Mouse (Mus musculus) erythroblast, embryonic 14.5 days (primary cell): ENCODE results near the gene Slc35b4. TPM values are rescaled to one million over a fixed set of nuclear protein-coding genes. Genes with fewer than 3 reads are reported as not detected.

Experiments
- H3K27me3 ChIP-seq: 2 replicates; pipeline ENCODE4 v1.6.1; 2012; ENCODE audit warnings: inconsistent platforms; ENCODE audit not compliant: control insufficient read depth
- H3K36me3 ChIP-seq: 2 replicates; pipeline ENCODE4 v1.6.1; 2012; ENCODE audit warnings: mild to moderate bottlenecking, inconsistent platforms; ENCODE audit not compliant: control insufficient read depth
- H3K4me1 ChIP-seq: 2 replicates; pipeline ENCODE4 v1.6.1; 2012; ENCODE audit warnings: inconsistent platforms; ENCODE audit not compliant: control insufficient read depth
- H3K4me3 ChIP-seq: replicated peaks from 2 replicates; pipeline ENCODE3; 2012; ENCODE audit warnings: moderate library complexity, mild to moderate bottlenecking, inconsistent platforms
- H3K9me3 ChIP-seq: 2 replicates; pipeline ENCODE4 v1.6.1; 2012; ENCODE audit warnings: low read length, inconsistent platforms, mixed read lengths; ENCODE audit not compliant: control insufficient read depth
- GATA1 ChIP-seq: IDR thresholded peaks from 2 replicates; pipeline ENCODE4 v1.6.1; 2012; ENCODE audit warnings: low read length, inconsistent platforms, mixed read lengths
- TAL1 ChIP-seq: IDR thresholded peaks from 3 replicates; pipeline ENCODE4 v1.6.1; 2012; ENCODE audit warnings: low read length, inconsistent platforms, mixed read lengths
- polyA plus RNA-seq: library from polyadenylated mRNA; stranded (reverse); fragments of >175 nt; gene quantifications from 2 replicates; pipeline ENCODE4 v1.2.3, GENCODE M21; 2012

The Slc35b4 gene
- polyA plus RNA-seq, 1 experiment = 0.08 TPM

DNA sequence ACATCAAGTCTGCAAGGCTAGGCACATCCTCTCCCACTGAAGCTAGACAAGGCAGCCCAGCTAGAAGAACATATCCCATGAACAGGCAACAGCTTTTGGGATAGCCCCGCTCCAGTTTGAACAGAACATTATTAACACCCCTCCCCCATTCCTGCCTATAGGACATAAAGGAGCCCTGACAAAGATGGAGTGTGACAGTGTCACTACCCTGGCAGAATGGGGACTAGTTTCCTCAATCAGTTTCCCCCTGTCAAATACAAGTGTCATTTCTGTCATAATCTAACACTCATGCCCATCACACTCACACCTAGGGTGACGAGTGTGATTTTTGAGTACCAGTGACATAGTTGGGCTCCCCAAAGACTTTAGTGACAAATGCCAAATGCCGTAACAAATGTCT, 28.9 kb downstream of the Slc35b4 start:
- no peaks in the 10 kb centered on the region; the same call in 1 of the 2 replicates for H3K4me1 ChIP-seq
- H3K4me3 ChIP-seq = no peak overlapping the region
- TF ChIP-seq TAL1 (no peak), GATA1 (no peak)
- H3K27me3 ChIP-seq = no peaks in the 10 kb centered on the region
- H3K36me3 ChIP-seq = no peaks in the 10 kb centered on the region
- H3K9me3 ChIP-seq = peaks cover 7% of the 10 kb centered on the region

DNA sequence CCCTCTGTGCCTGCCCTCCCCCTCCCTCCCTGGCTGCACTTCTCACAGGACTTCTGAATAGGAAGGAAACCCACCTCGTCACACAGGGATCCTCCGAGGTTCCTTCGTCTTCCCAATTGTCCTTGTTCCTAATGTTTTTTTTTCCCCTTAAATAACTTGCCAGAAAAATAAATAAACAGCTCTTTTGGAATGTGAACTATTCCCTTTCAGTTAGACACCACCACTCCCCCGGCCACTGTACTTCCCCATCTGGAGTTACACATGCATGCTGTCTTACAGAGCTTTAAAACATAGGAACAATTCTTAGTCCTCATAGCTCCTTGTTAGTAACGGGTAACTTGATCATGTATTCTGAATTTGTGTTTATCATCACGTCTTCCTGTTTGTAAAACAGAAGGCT, 30.9 kb downstream of the Slc35b4 start:
- Histone ChIP-seq H3K4me3 (no peak overlapping the region), H3K36me3 (no peaks in the 10 kb centered on the region), H3K4me1 (no peaks in the 10 kb centered on the region; the same call in 1 of the 2 replicates), H3K9me3 (peaks cover 7% of the 10 kb centered on the region), H3K27me3 (no peaks in the 10 kb centered on the region)
- TF ChIP-seq GATA1 = no peak
- no peak for TF ChIP-seq TAL1

DNA sequence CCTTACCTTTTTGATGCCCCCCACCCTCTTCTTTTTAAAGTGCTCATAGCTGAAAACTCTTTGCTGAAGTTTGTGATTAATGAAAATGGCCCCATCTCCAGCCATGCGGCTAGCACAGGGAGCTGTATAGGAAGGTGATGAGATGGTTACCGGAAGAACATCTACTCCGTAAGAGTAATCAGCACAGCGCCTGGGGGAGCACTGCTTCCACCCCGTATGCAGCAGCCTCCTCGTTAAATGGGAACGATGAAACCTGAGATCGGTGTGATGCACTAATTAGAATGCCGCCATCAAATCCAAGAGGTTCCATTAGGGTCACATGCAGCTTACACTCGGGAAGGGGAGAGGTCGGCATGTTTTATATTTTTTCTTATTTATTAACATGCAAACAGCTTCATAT, 34.0 kb downstream of the Slc35b4 start:
- Histone ChIP-seq H3K4me1 (no peaks in the 10 kb centered on the region), H3K4me3 (no peak overlapping the region), H3K27me3 (no peaks in the 10 kb centered on the region), H3K9me3 (peaks cover 7% of the 10 kb centered on the region), H3K36me3 (no peaks in the 10 kb centered on the region)
- TF ChIP-seq TAL1 (no peak), GATA1 (no peak)

DNA sequence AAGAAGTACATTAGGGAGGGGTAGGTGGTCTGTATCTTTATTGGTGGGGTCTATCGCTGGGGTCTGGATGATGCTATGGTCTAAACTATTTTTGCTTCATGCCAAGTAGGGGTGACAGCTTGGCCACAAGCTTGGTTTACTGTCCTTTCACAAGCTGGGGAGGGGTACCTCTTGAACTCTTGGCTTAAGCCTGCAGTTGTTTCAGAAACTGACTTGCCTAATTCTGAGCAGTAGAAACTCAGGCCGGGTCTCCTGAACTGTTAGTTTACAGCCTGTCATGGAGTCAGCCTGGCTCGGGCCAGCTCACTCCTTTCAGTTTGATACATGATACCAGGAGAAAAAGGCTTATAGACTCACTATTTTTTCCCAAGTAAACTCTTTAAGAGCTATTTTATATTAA, 38.5 kb downstream of the Slc35b4 start:
- no peaks in the 10 kb centered on the region for H3K27me3 ChIP-seq
- H3K4me3 ChIP-seq = no peak overlapping the region
- no peaks in the 10 kb centered on the region for H3K4me1 ChIP-seq
- no peaks in the 10 kb centered on the region for H3K36me3 ChIP-seq
- no peaks in the 10 kb centered on the region for H3K9me3 ChIP-seq
- TF ChIP-seq TAL1 = no peak
- TF ChIP-seq GATA1 = no peak

DNA sequence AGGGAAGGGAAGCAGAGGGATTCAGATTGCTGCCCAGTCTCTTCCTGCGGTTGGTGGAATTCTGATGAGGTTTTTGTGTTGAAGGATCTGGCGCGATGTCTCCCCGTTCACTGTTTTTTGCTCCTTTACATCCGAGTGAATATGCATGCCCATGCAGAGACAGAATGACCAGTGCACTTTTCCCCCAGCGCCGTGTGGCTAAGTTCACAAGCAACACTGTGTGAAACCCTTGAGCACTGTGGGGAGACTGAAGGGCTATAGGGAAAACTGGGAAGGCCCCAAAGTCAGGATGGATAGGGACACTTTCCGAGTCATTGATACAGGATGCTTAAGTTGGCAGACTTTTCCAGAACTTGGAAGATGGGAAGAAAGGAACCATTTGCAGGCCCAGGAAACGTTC, 44.5 kb downstream of the Slc35b4 start:
- H3K9me3 ChIP-seq = no peaks in the 10 kb centered on the region

DNA sequence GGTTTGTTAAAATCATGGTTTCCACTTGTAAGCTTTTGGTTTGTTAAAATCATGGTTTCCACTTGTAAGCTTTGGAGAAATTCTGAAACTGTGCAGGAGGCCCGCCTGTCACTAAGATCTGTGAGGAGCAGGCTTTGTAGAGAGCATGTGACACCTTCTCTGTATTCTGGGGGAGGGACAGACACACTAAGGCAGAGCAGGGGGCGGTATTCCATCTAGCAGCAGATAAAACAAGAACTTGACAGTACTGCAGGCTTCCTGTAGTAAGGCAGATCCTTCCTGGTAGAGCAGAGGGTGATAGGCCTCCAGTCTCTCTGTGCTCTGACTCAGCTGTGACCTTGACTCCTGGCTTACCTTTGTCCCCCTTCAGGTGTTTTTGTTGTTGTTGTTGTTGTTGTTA, 47.6 kb downstream of the Slc35b4 start:
- Histone ChIP-seq H3K36me3 (no peaks in the 10 kb centered on the region), H3K9me3 (no peaks in the 10 kb centered on the region), H3K4me3 (no peak overlapping the region), H3K27me3 (no peaks in the 10 kb centered on the region), H3K4me1 (no peaks in the 10 kb centered on the region)
- TF ChIP-seq TAL1 = no peak
- TF ChIP-seq GATA1 = no peak

More for the DNA sequence above, 44.5 kb downstream of the Slc35b4 start:
- TF ChIP-seq TAL1 = no peak
- no peak for TF ChIP-seq GATA1
- H3K4me3 ChIP-seq = no peak overlapping the region
- H3K36me3 ChIP-seq = no peaks in the 10 kb centered on the region
- no peaks in the 10 kb centered on the region for H3K27me3 ChIP-seq
- no peaks in the 10 kb centered on the region for H3K4me1 ChIP-seq

DNA sequence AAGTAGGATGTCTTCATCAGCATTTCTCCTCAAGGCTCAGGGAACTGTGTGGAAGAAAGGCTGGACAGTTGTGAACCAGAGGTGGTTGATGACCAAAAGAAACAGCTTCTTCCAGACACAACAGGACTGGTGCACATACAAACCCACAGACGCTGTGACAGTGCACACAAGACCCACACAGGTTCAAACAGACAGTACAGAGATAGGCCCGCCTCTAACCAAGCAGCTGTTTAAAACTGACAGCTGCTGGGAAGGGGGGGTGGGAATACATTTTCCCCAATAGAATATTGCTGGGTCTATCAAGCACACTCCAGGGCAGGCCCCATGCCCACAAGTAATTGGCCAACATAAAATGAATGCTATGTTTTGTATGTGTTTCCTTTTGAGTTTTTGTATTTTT, 52.5 kb downstream of the Slc35b4 start:
- no peaks in the 10 kb centered on the region for H3K27me3 ChIP-seq
- no peaks in the 10 kb centered on the region for H3K36me3 ChIP-seq
- no peaks in the 10 kb centered on the region for H3K9me3 ChIP-seq
- TF ChIP-seq GATA1 = no peak
- no peak for TF ChIP-seq TAL1
- no peaks in the 10 kb centered on the region for H3K4me1 ChIP-seq
- no peak overlapping the region for H3K4me3 ChIP-seq

DNA sequence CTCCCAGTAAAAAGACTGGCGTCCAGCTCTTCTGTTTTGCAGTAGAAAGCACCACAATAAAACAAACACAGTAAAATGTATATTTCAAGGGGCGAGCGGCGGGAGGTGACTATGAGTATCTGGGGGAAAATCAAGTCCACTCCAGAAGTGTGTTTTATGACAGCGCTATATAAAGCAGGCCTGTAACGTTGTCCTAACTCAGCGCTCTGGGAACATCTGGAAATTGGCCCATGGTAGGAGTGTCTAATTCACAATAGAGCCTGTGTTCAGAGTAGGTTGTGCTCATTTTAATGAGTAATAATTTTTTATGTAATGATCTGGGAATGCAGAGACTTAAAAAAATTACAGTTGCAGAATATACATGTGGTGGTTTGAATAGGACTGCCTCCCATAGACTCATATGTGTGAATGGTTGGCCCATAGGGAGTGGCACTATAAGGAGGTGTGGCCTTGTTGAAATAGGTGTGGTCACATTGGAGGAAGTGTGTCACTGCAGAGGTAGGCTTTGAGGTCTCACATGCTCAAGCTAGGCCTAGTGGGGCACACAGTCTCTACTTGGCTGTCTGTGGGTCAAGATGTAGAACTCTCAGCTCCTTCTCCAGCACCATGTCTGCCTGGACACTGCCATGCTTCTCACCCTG, 60.0 kb downstream of the Slc35b4 start:
- peaks cover 2% of the 10 kb centered on the region for H3K4me1 ChIP-seq

DNA sequence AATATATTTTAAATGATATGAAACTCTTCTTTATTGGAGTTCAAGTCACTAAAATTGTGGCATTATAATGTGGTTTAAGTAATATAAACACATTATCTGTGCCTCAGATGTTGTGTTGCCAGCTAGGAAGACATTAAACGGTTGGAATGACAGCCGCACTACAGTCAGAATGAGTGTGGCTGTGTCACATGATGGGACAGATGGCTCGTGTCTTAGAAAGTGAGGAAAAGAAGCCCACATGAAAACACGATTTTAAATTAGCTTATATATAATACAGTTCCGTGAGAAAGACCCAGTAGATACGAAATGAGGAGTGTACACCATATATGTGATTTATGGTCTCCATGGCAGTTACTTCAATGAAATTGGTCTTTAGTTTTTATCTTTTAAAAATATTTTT, 65.5 kb downstream of the Slc35b4 start:
- H3K4me1 ChIP-seq = no peaks in the 10 kb centered on the region
- H3K9me3 ChIP-seq = no peaks in the 10 kb centered on the region
- H3K4me3 ChIP-seq = no peak overlapping the region
- TF ChIP-seq TAL1 (no peak), GATA1 (no peak)
- no peaks in the 10 kb centered on the region for H3K27me3 ChIP-seq
- no peaks in the 10 kb centered on the region for H3K36me3 ChIP-seq

More for the DNA sequence above, 60.0 kb downstream of the Slc35b4 start:
- TF ChIP-seq TAL1 (no peak), GATA1 (no peak)
- no peaks in the 10 kb centered on the region for H3K27me3 ChIP-seq
- H3K4me3 ChIP-seq = no peak overlapping the region
- H3K9me3 ChIP-seq = no peaks in the 10 kb centered on the region
- no peaks in the 10 kb centered on the region for H3K36me3 ChIP-seq

DNA sequence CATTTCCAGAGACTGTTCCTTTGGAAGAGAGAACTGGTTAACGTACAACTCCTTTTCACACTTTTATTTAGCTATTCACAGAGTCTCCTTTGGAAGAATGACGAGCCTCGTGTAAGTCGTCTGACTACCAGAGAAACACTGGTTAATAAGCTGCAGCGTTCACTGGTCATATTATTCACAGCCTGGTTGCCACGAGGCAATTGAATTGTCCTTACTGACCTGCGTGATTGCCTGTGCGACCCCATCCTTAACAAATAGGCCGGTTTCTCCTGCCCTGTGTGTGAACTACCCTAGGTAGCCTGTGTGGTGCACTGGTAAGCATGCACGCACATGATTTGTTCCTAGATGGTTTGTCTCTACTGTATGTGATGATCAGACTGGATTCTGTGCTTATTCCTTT, 66.3 kb downstream of the Slc35b4 start:
- no peaks in the 10 kb centered on the region for H3K4me1 ChIP-seq
- no peaks in the 10 kb centered on the region for H3K27me3 ChIP-seq
- H3K36me3 ChIP-seq = no peaks in the 10 kb centered on the region
- H3K4me3 ChIP-seq = no peak overlapping the region
- TF ChIP-seq GATA1 = no peak
- no peak for TF ChIP-seq TAL1
- H3K9me3 ChIP-seq = no peaks in the 10 kb centered on the region

Other genes with a start within 250 kb of the Slc35b4 start
- not detected in 2 replicates for gene Lrguk, start 147.7 kb downstream of the Slc35b4 start, polyA plus RNA-seq
- 0.52 and 0.54 TPM in 2 replicates for gene Akr1b3, start 140.4 kb upstream of the Slc35b4 start, polyA plus RNA-seq
- not detected in 2 replicates for gene Akr1b8, start 177.0 kb upstream of the Slc35b4 start, polyA plus RNA-seq
- gene Akr1b10, start 207.1 kb upstream of the Slc35b4 start, polyA plus RNA-seq = not detected in 2 replicates
- not detected in 2 replicates for gene Akr1b7, start 235.2 kb upstream of the Slc35b4 start, polyA plus RNA-seq